Mouse (Mus musculus): Measurements from ENCODE around the gene Rnf215. TPM values are rescaled to one million over a fixed set of nuclear protein-coding genes. Genes with fewer than 3 reads are reported as not detected.
A peak's percentile ranks its signal among the peaks of the same experiment; 100 is the strongest.

Gene Rnf215
- polyA plus RNA-seq, 1 experiment from 2014 or later: 52.6 TPM

GRCm38 (mm10) chr11:4153694-4154093 lies 18.7 kb downstream of the Rnf215 start:
- Histone ChIP-seq H3K27ac (ENCODE audit: low read length) (no peak overlapping the region), H3K9me3 (ENCODE audit: control insufficient read depth, low read length) (no peaks in the 10 kb centered on the region), H3K27me3 (replicated peaks; ENCODE audit: control insufficient read depth, insufficient read depth, low read length) (no peaks in the 10 kb centered on the region), H3K4me2 (ENCODE audit: low read length) (no peak overlapping the region), H3K9ac (replicated peaks; ENCODE audit: low read depth, low read length) (no peak overlapping the region), H3K4me3 (replicated peaks; ENCODE audit: low read length) (no peak overlapping the region), H3K36me3 (ENCODE audit: control insufficient read depth, insufficient read depth) (no peaks in the 10 kb centered on the region), H3K4me1 (replicated peaks; ENCODE audit: control insufficient read depth, insufficient read depth, low read length) (no peaks in the 10 kb centered on the region)
- WGBS: 93% methylated on average over 7 of the region's 7 CpGs
- no peak for ATAC-seq

DNA sequence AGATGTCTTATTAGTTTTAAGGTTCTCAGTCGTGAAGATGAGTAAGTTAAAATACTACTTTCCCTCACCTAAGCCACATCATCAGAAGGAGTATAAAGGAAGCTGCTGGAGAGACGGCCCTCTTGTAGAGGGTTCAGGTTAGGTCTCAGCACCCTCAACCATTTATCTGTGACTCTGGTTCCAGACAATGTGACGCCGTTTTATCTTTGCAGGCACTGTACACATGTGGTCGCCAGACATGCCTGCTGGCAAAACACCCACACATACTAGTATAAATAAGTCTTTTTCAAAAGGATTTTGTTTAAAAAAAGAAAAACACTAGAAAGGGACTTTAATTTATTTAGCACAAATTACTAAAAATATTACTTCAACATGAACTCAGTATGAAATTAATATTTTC lies 20.6 kb downstream of the Rnf215 start:
- Histone ChIP-seq H3K27me3 (replicated peaks; ENCODE audit: control insufficient read depth, insufficient read depth, low read length) (no peaks in the 10 kb centered on the region), H3K27ac (ENCODE audit: low read length) (no peak overlapping the region), H3K4me3 (replicated peaks; ENCODE audit: low read length) (no peak overlapping the region), H3K9me3 (ENCODE audit: control insufficient read depth, low read length) (no peaks in the 10 kb centered on the region), H3K4me2 (ENCODE audit: low read length) (no peak overlapping the region), H3K4me1 (replicated peaks; ENCODE audit: control insufficient read depth, insufficient read depth, low read length) (peaks cover 6% of the 10 kb centered on the region; the same call in 1 of the 2 replicates), H3K9ac (replicated peaks; ENCODE audit: low read depth, low read length) (no peak overlapping the region), H3K36me3 (ENCODE audit: control insufficient read depth, insufficient read depth) (no peaks in the 10 kb centered on the region)
- ATAC-seq: no peak
- 83% methylated on average over 5 of the region's 5 CpGs for WGBS

- Histone ChIP-seq H3K9me3 (ENCODE audit: control insufficient read depth, low read length) (no peaks in the 10 kb centered on the region), H3K27ac (ENCODE audit: low read length) (no peak overlapping the region), H3K4me2 (ENCODE audit: low read length) (no peak overlapping the region), H3K27me3 (replicated peaks; ENCODE audit: control insufficient read depth, insufficient read depth, low read length) (no peaks in the 10 kb centered on the region), H3K4me1 (replicated peaks; ENCODE audit: control insufficient read depth, insufficient read depth, low read length) (peaks cover 32% of the 10 kb centered on the region), H3K36me3 (ENCODE audit: control insufficient read depth, insufficient read depth) (no peaks in the 10 kb centered on the region; the same call in 1 of the 2 replicates), H3K4me3 (replicated peaks; ENCODE audit: low read length) (no peak overlapping the region), H3K9ac (replicated peaks; ENCODE audit: low read depth, low read length) (no peak overlapping the region)
- ATAC-seq: no peak
- WGBS: 78% methylated on average over 3 of the region's 3 CpGs
These were observed 23.7 kb downstream of the Rnf215 start for GRCm38 (mm10) chr11:4158676-4159075.

DNA sequence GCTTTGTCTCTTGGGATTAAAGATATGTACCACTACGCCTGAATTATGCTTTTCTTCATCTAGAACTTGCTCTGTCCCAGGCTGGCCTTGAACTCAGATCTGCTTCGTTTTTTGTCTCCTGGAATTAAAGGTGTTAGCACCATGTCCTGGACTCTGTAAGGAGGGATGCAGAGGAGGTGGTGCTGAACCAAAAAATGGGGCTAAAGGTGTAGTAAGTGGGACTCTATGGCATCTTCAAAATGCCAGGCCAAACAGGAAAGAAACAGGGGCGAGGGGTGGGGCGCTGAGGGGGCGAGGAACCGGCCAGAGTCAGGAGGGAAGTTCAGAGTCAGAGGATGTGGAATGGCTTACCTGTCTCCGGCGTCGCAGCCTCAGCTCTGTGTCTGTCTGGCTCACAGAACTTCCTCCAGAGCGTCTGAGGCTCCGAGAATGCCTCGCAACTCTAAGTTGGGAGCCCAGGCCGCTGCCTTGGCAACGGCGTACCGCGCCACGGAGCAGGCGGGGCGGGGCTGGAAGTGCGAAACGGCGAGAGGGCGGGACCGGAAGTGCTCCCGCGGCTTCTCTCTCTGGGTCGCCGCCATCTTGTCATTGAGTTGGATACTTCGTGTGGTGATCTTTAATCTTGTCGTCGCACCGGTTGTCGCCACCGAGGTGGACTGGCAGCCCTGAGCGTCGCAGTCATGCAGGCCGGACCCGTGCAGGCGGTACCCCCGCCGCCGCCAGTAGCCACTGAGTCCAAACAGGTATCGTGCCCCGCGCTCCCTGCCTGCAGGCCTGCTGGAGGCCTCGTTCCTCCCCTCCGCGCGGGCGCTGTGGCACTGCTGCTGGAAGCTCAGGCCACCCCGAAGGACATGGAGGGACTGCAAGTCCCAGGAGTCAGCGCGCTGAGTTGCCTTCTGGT lies 25.1 kb downstream of the Rnf215 start, which contains the start of the genes Ccdc157 and Sf3a1:
Gene Ccdc157 (minus strand): TSS at position 486 of the 901 bp plus-strand sequence.
Gene Sf3a1 (plus strand): TSS at position 543 of the 901 bp plus-strand sequence.
- peak; percentile 99 for ATAC-seq
- H3K9me3 ChIP-seq (ENCODE audit: control insufficient read depth, low read length): no peaks in the 10 kb centered on the region
- WGBS: 2% methylated on average over 54 of the region's 54 CpGs
- H3K4me1 ChIP-seq (replicated peaks; ENCODE audit: control insufficient read depth, insufficient read depth, low read length): peaks cover 39% of the 10 kb centered on the region
- H3K27me3 ChIP-seq (replicated peaks; ENCODE audit: control insufficient read depth, insufficient read depth, low read length): no peaks in the 10 kb centered on the region
- H3K4me2 ChIP-seq (ENCODE audit: low read length): peak within 1 kb of the TSS; percentile 86
- H3K9ac ChIP-seq (replicated peaks; ENCODE audit: low read depth, low read length): peak within 1 kb of the TSS; percentile 90
- H3K4me3 ChIP-seq (replicated peaks; ENCODE audit: low read length): peak within 1 kb of the TSS; percentile 93
- peak within 1 kb of the TSS; percentile 88 for H3K27ac ChIP-seq (ENCODE audit: low read length)
- H3K36me3 ChIP-seq (ENCODE audit: control insufficient read depth, insufficient read depth): peaks cover 2% of the 10 kb centered on the region; the same call in 1 of the 2 replicates

GRCm38 (mm10) chr11:4160758-4161480 lies 25.9 kb downstream of the Rnf215 start:
- Histone ChIP-seq H3K9me3 (ENCODE audit: control insufficient read depth, low read length) (no peaks in the 10 kb centered on the region), H3K27ac (ENCODE audit: low read length) (peak overlapping the region; percentile 88), H3K9ac (replicated peaks; ENCODE audit: low read depth, low read length) (peak overlapping the region; percentile 90), H3K36me3 (ENCODE audit: control insufficient read depth, insufficient read depth) (peaks cover 7% of the 10 kb centered on the region), H3K27me3 (replicated peaks; ENCODE audit: control insufficient read depth, insufficient read depth, low read length) (no peaks in the 10 kb centered on the region), H3K4me2 (ENCODE audit: low read length) (peak overlapping the region; percentile 86), H3K4me1 (replicated peaks; ENCODE audit: control insufficient read depth, insufficient read depth, low read length) (peaks cover 39% of the 10 kb centered on the region), H3K4me3 (replicated peaks; ENCODE audit: low read length) (peak overlapping the region; percentile 93)
- 8% methylated on average over 15 of the region's 15 CpGs for WGBS
- ATAC-seq: no peak

DNA sequence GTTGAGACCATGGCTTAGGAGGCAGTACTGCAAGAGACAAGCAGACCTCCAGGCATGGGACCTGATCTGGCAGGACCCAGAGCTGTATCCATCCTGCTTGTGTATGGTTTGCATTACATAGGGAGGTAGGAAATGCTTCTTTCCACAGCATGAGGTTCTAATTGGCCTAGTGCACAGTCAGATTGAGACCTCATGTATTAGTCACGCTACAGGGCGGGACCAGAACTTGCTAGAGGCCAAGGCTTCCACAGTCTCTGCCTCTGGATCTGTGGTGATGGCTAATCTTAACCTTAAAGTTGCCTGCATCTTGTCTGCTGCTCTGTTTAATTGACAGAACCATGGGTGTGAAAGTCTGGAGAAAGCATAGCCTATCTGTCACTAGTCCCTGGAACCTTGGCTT lies 29.7 kb downstream of the Rnf215 start:
- Histone ChIP-seq H3K9ac (replicated peaks; ENCODE audit: low read depth, low read length) (no peak overlapping the region), H3K27me3 (replicated peaks; ENCODE audit: control insufficient read depth, insufficient read depth, low read length) (no peaks in the 10 kb centered on the region), H3K36me3 (ENCODE audit: control insufficient read depth, insufficient read depth) (peaks cover 36% of the 10 kb centered on the region), H3K4me1 (replicated peaks; ENCODE audit: control insufficient read depth, insufficient read depth, low read length) (peaks cover 36% of the 10 kb centered on the region), H3K9me3 (ENCODE audit: control insufficient read depth, low read length) (no peaks in the 10 kb centered on the region), H3K4me3 (replicated peaks; ENCODE audit: low read length) (no peak overlapping the region), H3K27ac (ENCODE audit: low read length) (no peak overlapping the region), H3K4me2 (ENCODE audit: low read length) (no peak overlapping the region)
- 89% methylated on average over 2 of the region's 2 CpGs for WGBS
- ATAC-seq: no peak

GRCm38 (mm10) chr11:4166467-4167090 lies 31.6 kb downstream of the Rnf215 start:
- ATAC-seq: no peak
- no peak overlapping the region for H3K27ac ChIP-seq (ENCODE audit: low read length)
- WGBS: 92% methylated on average over 7 of the region's 7 CpGs
- peaks cover 47% of the 10 kb centered on the region for H3K36me3 ChIP-seq (ENCODE audit: control insufficient read depth, insufficient read depth)
- H3K9ac ChIP-seq (replicated peaks; ENCODE audit: low read depth, low read length): no peak overlapping the region
- H3K9me3 ChIP-seq (ENCODE audit: control insufficient read depth, low read length): no peaks in the 10 kb centered on the region
- no peak overlapping the region for H3K4me2 ChIP-seq (ENCODE audit: low read length)
- H3K4me3 ChIP-seq (replicated peaks; ENCODE audit: low read length): no peak overlapping the region
- peaks cover 25% of the 10 kb centered on the region for H3K4me1 ChIP-seq (replicated peaks; ENCODE audit: control insufficient read depth, insufficient read depth, low read length)
- H3K27me3 ChIP-seq (replicated peaks; ENCODE audit: control insufficient read depth, insufficient read depth, low read length): no peaks in the 10 kb centered on the region

DNA sequence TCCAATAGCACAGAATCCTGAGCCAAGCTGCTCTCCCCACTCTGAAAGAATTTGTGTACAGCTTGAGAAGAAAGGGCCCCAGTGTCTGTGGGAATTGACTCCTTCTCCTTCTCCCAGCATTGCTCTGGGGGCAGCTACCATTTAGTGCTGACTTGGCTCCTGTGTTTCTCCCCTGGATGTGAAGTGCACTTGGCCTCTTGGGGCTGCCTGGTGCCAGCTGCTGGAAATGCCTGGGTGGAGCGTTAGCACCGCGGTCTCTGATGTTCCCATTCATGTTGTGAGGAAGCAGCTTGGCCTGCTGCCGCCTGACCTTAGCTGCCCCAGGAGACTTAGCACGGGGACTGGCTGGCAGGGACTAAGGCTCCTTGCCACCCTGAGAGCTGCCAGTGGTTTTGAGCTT lies 39.6 kb downstream of the Rnf215 start:
- 87% methylated on average over 5 of the region's 5 CpGs for WGBS
- no peak overlapping the region for H3K4me3 ChIP-seq (replicated peaks; ENCODE audit: low read length)
- 0 out of 2 replicates have a peak, but pooled peaks have one; percentile 31 for ATAC-seq
- no peaks in the 10 kb centered on the region for H3K27me3 ChIP-seq (replicated peaks; ENCODE audit: control insufficient read depth, insufficient read depth, low read length)
- H3K36me3 ChIP-seq (ENCODE audit: control insufficient read depth, insufficient read depth): peaks cover 75% of the 10 kb centered on the region
- no peaks in the 10 kb centered on the region for H3K4me1 ChIP-seq (replicated peaks; ENCODE audit: control insufficient read depth, insufficient read depth, low read length)
- H3K4me2 ChIP-seq (ENCODE audit: low read length): no peak overlapping the region
- no peak overlapping the region for H3K9ac ChIP-seq (replicated peaks; ENCODE audit: low read depth, low read length)
- no peaks in the 10 kb centered on the region for H3K9me3 ChIP-seq (ENCODE audit: control insufficient read depth, low read length)
- H3K27ac ChIP-seq (ENCODE audit: low read length): no peak overlapping the region

DNA sequence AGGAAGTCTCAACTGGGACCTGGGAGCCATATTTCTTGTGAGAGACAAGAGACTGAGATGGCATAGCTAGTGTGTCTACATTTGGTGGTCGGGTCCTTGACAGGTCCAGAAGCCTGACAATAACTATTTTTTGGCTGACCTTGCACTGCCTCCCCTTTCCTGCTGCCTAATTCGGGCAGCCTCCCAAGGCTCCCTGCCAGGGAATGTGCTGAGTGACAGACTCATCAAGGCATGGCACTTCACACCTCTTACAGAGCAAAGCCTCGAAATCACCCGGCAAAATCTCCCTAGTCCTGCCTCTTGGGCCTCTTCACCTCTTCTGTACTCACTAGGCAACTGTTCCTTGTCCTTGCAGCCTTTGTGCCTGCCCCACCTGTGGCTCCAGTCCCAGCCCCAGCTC lies 42.7 kb downstream of the Rnf215 start:
- H3K4me2 ChIP-seq (ENCODE audit: low read length): no peak overlapping the region
- H3K9ac ChIP-seq (replicated peaks; ENCODE audit: low read depth, low read length): no peak overlapping the region
- no peak for ATAC-seq
- no peaks in the 10 kb centered on the region; the same call in 1 of the 2 replicates for H3K4me1 ChIP-seq (replicated peaks; ENCODE audit: control insufficient read depth, insufficient read depth, low read length)
- H3K4me3 ChIP-seq (replicated peaks; ENCODE audit: low read length): no peak overlapping the region
- no peaks in the 10 kb centered on the region for H3K27me3 ChIP-seq (replicated peaks; ENCODE audit: control insufficient read depth, insufficient read depth, low read length)
- no peak overlapping the region for H3K27ac ChIP-seq (ENCODE audit: low read length)
- WGBS: 50% methylated on average over 4 of the region's 4 CpGs
- no peaks in the 10 kb centered on the region for H3K9me3 ChIP-seq (ENCODE audit: control insufficient read depth, low read length)
- peaks cover 84% of the 10 kb centered on the region for H3K36me3 ChIP-seq (ENCODE audit: control insufficient read depth, insufficient read depth)

Measured in forebrain, embryonic 16.5 days (tissue).